Mouse (Mus musculus) layer of hippocampus, adult 9-11 months (tissue): ENCODE data around the gene Marcksl1.
A peak's percentile ranks its signal among the peaks of the same experiment; 100 is the strongest.
"Not testable (repeated sequence)": the region's sequence is repeated elsewhere in the genome, so short reads cannot be mapped to it uniquely, and the experiment has no call there.

Experiments used
- DNase-seq: peaks from one replicate; pipeline ENCODE4 v3.0.0; 2022

Gene Marcksl1

GRCm38 (mm10) chr4:129510723-129511412, 2.5 kb upstream of the Marcksl1 start:
- DNase-seq = no peak

GRCm38 (mm10) chr4:129511413-129512096, 1.8 kb upstream of the Marcksl1 start:
- DNase-seq = no peak

GRCm38 (mm10) chr4:129513891-129514290, 510 bp downstream of the Marcksl1 start:
- no peak for DNase-seq

- no peak for DNase-seq
These were observed 1.0 kb downstream of the Marcksl1 start for GRCm38 (mm10) chr4:129514300-129514898.

- no peak for DNase-seq
These were observed 3.5 kb downstream of the Marcksl1 start for GRCm38 (mm10) chr4:129516925-129517324.

- DNase-seq = no peak
These were observed 5.1 kb downstream of the Marcksl1 start for GRCm38 (mm10) chr4:129518519-129518918.

- DNase-seq = no peak
These were observed 12.0 kb downstream of the Marcksl1 start for GRCm38 (mm10) chr4:129525338-129525737.

- DNase-seq = no peak
These were observed 12.5 kb downstream of the Marcksl1 start for GRCm38 (mm10) chr4:129525889-129526288.

- not testable (repeated sequence) for DNase-seq
These were observed 15.5 kb downstream of the Marcksl1 start for GRCm38 (mm10) chr4:129528901-129529300.

- DNase-seq = no peak
These were observed 26.6 kb downstream of the Marcksl1 start for GRCm38 (mm10) chr4:129540012-129540411.

GRCm38 (mm10) chr4:129541868-129542591, 28.6 kb downstream of the Marcksl1 start:
- no peak for DNase-seq

GRCm38 (mm10) chr4:129542592-129543141, 29.3 kb downstream of the Marcksl1 start, which contains the start of gene Hdac1:
Hdac1 (minus strand) TSS chr4:129542713.
- peak; percentile 98 for DNase-seq

GRCm38 (mm10) chr4:129544106-129544505, 30.7 kb downstream of the Marcksl1 start:
- no peak for DNase-seq

GRCm38 (mm10) chr4:129547631-129548030, 34.2 kb downstream of the Marcksl1 start:
- not testable (repeated sequence) for DNase-seq

GRCm38 (mm10) chr4:129549306-129549705, 35.9 kb downstream of the Marcksl1 start:
- DNase-seq = no peak

- DNase-seq = no peak
These were observed 36.9 kb downstream of the Marcksl1 start for GRCm38 (mm10) chr4:129550295-129550694.

- not testable (repeated sequence) for DNase-seq
These were observed 41.1 kb downstream of the Marcksl1 start for GRCm38 (mm10) chr4:129554512-129554911.

- peak; percentile 46 for DNase-seq
These were observed 42.1 kb downstream of the Marcksl1 start for GRCm38 (mm10) chr4:129555421-129555861.

- DNase-seq = peak; percentile 31
These were observed 42.6 kb downstream of the Marcksl1 start for GRCm38 (mm10) chr4:129555862-129556531.

GRCm38 (mm10) chr4:129556532-129557223, 43.3 kb downstream of the Marcksl1 start:
- DNase-seq = peak; percentile 86

- DNase-seq = no peak
These were observed 44.0 kb downstream of the Marcksl1 start for GRCm38 (mm10) chr4:129557256-129557808.
